Mouse (Mus musculus) lung, embryonic 14.5 days (tissue): ENCODE measurements around the gene Dph5. TPM values are rescaled to one million over a fixed set of nuclear protein-coding genes. Genes with fewer than 3 reads are reported as not detected.
A peak's percentile ranks its signal among the peaks of the same experiment; 100 is the strongest.

ENCODE experiments used
- ATAC-seq: fragments of 200-750 bp; cut with Nextera tagmentation; 2 replicates; pipeline ENCODE4 v1.8.0; 2017; ENCODE audit warnings: mild to moderate bottlenecking, moderate TSS enrichment, moderate library complexity; ENCODE audit not compliant: insufficient read depth
- DNase-seq: peaks from one replicate; pipeline ENCODE4 v3.0.0-alpha.2; 2015
- H3K27ac ChIP-seq: fragments of 300-500 bp; sonication (generic); 2 replicates; pipeline ENCODE4 v1.5.1; 2014; ENCODE audit warnings: low read depth, mild to moderate bottlenecking, moderate library complexity
- H3K27me3 ChIP-seq: fragments of 300-500 bp; sonication (generic); 2 replicates; pipeline ENCODE4 v1.6.1; 2014; ENCODE audit warnings: low read length, control low read depth; ENCODE audit not compliant: insufficient read depth
- H3K36me3 ChIP-seq: fragments of 300-500 bp; sonication (generic); 2 replicates; pipeline ENCODE4 v1.6.1; 2014; ENCODE audit warnings: control low read depth; ENCODE audit not compliant: insufficient read depth
- H3K4me1 ChIP-seq: fragments of 300-500 bp; sonication (generic); 2 replicates; pipeline ENCODE4 v1.6.1; 2014; ENCODE audit warnings: antibody characterized with exemption, control low read depth; ENCODE audit not compliant: insufficient read depth
- H3K4me2 ChIP-seq: fragments of 300-500 bp; sonication (generic); 2 replicates; pipeline ENCODE4 v1.6.1; 2014; ENCODE audit warnings: mild to moderate bottlenecking
- H3K4me3 ChIP-seq: fragments of 300-500 bp; sonication (generic); 2 replicates; pipeline ENCODE4 v1.5.1; 2014; ENCODE audit warnings: low read depth, low read length
- H3K9ac ChIP-seq: fragments of 300-500 bp; sonication (generic); 2 replicates; pipeline ENCODE4 v1.6.1; 2014
- H3K9me3 ChIP-seq: fragments of 300-500 bp; sonication (generic); 2 replicates; pipeline ENCODE4 v1.6.1; 2016; ENCODE audit warnings: low read depth, low read length, control low read depth
- CTCF ChIP-seq: IDR thresholded peaks from 2 replicates; pipeline ENCODE4 v1.5.1; 2016; ENCODE audit warnings: antibody characterized with exemption, low read depth
- WGBS: fragments of 180-500 bp; shearing (Covaris S2); extraction: QIAGEN DNeasy Blood & Tissue Kit; methylation state at CpG from one replicate; pipeline ENCODE4 v1.1.7; 2014; 5-methylcytosine and 5-hydroxymethylcytosine counted together
- microRNA-seq: library from miRNA; unstranded; fragments of <30 nt; microRNA quantifications from one replicate; pipeline ENCODE4, GENCODE M21; 2016; ENCODE audit warnings: borderline number of aligned reads
- polyA plus RNA-seq: library from polyadenylated mRNA; unstranded; fragments of >200 nt; fragmentation: Nextera tagmentation; extraction: Ambion mirVana; gene quantifications from 2 replicates; pipeline ENCODE4 v1.2.1, GENCODE M21; 2014

The Dph5 gene
- polyA plus RNA-seq, 1 experiment from 2014 or later: 28.0 TPM

- DNase-seq (peak; percentile 9), ATAC-seq (no peak)
- Histone ChIP-seq H3K9ac (no peak overlapping the region), H3K27ac (no peak overlapping the region), H3K27me3 (no peaks in the 10 kb centered on the region), H3K36me3 (peaks cover 33% of the 10 kb centered on the region), H3K9me3 (no peaks in the 10 kb centered on the region), H3K4me2 (no peak overlapping the region), H3K4me1 (no peaks in the 10 kb centered on the region), H3K4me3 (no peak overlapping the region)
- WGBS: 81% methylated on average over 10 of the region's 10 CpGs
- no peak for TF ChIP-seq CTCF
Observed at GRCm38 (mm10) chr3:115968745-115969530, 81.3 kb downstream of the Dph5 start.

GRCm38 (mm10) chr3:115971045-115971785 lies 83.6 kb downstream of the Dph5 start:
- no peak overlapping the region for H3K27ac ChIP-seq
- WGBS: 90% methylated on average over 20 of the region's 20 CpGs
- no peak for TF ChIP-seq CTCF
- no peak for ATAC-seq
- H3K4me3 ChIP-seq: no peak overlapping the region
- H3K36me3 ChIP-seq: peaks cover 39% of the 10 kb centered on the region
- no peaks in the 10 kb centered on the region for H3K4me1 ChIP-seq
- no peaks in the 10 kb centered on the region for H3K9me3 ChIP-seq
- no peak for DNase-seq
- H3K4me2 ChIP-seq: no peak overlapping the region
- H3K9ac ChIP-seq: no peak overlapping the region
- H3K27me3 ChIP-seq: no peaks in the 10 kb centered on the region

- TF ChIP-seq CTCF: no peak
- no peak for ATAC-seq
- H3K9me3 ChIP-seq: no peaks in the 10 kb centered on the region
Observed at GRCm38 (mm10) chr3:115971891-115972646, 84.4 kb downstream of the Dph5 start.

GRCm38 (mm10) chr3:115974228-115974627 lies 86.6 kb downstream of the Dph5 start:
- ATAC-seq (no peak), DNase-seq (no peak)
- H3K4me2 ChIP-seq: no peak overlapping the region
- H3K27ac ChIP-seq: no peak overlapping the region
- no peak overlapping the region for H3K9ac ChIP-seq
- H3K4me1 ChIP-seq: no peaks in the 10 kb centered on the region
- peaks cover 51% of the 10 kb centered on the region for H3K36me3 ChIP-seq
- TF ChIP-seq CTCF: no peak
- 88% methylated on average over 6 of the region's 6 CpGs for WGBS
- H3K4me3 ChIP-seq: no peak overlapping the region
- H3K9me3 ChIP-seq: no peaks in the 10 kb centered on the region
- H3K27me3 ChIP-seq: no peaks in the 10 kb centered on the region

More at GRCm38 (mm10) chr3:115971891-115972646, 84.4 kb downstream of the Dph5 start:
- Histone ChIP-seq H3K9ac (no peak overlapping the region), H3K4me3 (no peak overlapping the region), H3K4me1 (no peaks in the 10 kb centered on the region), H3K27me3 (no peaks in the 10 kb centered on the region), H3K27ac (no peak overlapping the region), H3K4me2 (no peak overlapping the region), H3K36me3 (peaks cover 43% of the 10 kb centered on the region)
- DNase-seq: no peak
- WGBS: 84% methylated on average over 14 of the region's 14 CpGs

- Histone ChIP-seq H3K27me3 (no peaks in the 10 kb centered on the region), H3K36me3 (peaks cover 55% of the 10 kb centered on the region), H3K4me2 (no peak overlapping the region), H3K4me1 (no peaks in the 10 kb centered on the region), H3K9me3 (no peaks in the 10 kb centered on the region), H3K27ac (no peak overlapping the region), H3K4me3 (no peak overlapping the region), H3K9ac (no peak overlapping the region)
- DNase-seq (no peak), ATAC-seq (no peak)
- TF ChIP-seq CTCF: no peak
- 86% methylated on average over 10 of the region's 10 CpGs for WGBS
Observed at GRCm38 (mm10) chr3:115974995-115975394, 87.4 kb downstream of the Dph5 start.

- no peak overlapping the region for H3K4me3 ChIP-seq
- no peak for ATAC-seq
- H3K27me3 ChIP-seq: no peaks in the 10 kb centered on the region
- peak; percentile 81 for DNase-seq
- H3K4me1 ChIP-seq: no peaks in the 10 kb centered on the region
- peak; percentile 54 for TF ChIP-seq CTCF
- H3K4me2 ChIP-seq: no peak overlapping the region
- peaks cover 58% of the 10 kb centered on the region for H3K36me3 ChIP-seq
- WGBS: 16% methylated on average over 1 of the region's 1 CpGs
- no peak overlapping the region for H3K9ac ChIP-seq
- no peaks in the 10 kb centered on the region for H3K9me3 ChIP-seq
- H3K27ac ChIP-seq: no peak overlapping the region
Observed at GRCm38 (mm10) chr3:115979000-115979399, 91.4 kb downstream of the Dph5 start.

- 91% methylated on average over 8 of the region's 8 CpGs for WGBS
- Histone ChIP-seq H3K27me3 (no peaks in the 10 kb centered on the region), H3K27ac (no peak overlapping the region), H3K9me3 (no peaks in the 10 kb centered on the region), H3K9ac (no peak overlapping the region), H3K36me3 (peaks cover 51% of the 10 kb centered on the region), H3K4me3 (no peak overlapping the region), H3K4me1 (no peaks in the 10 kb centered on the region), H3K4me2 (no peak overlapping the region)
- no peak for TF ChIP-seq CTCF
- no peak for ATAC-seq
- no peak for DNase-seq
Observed at GRCm38 (mm10) chr3:115983217-115983616, 95.6 kb downstream of the Dph5 start.

Small RNA genes within 50 kb of the gene (microRNA-seq; reads per million reads assigned to microRNA genes)
- gene Mir669n: not detected

Other genes starting within 250 kb of the Dph5 start
- gene S1pr1, start 172.8 kb upstream of the Dph5 start, polyA plus RNA-seq: 20.5 and 21.2 TPM in 2 replicates
- gene Slc30a7, start 119.6 kb downstream of the Dph5 start, polyA plus RNA-seq: 31.3 and 34.3 TPM in 2 replicates
- gene Extl2, start 119.6 kb downstream of the Dph5 start, polyA plus RNA-seq: 22.0 and 22.8 TPM in 2 replicates
- gene Vcam1, start 241.9 kb downstream of the Dph5 start, polyA plus RNA-seq: 78.6 and 93.8 TPM in 2 replicates